Mouse (Mus musculus): Measurements from ENCODE around the gene Xntrpc.
"Not testable (repeated sequence)": the region's sequence is repeated elsewhere in the genome, so short reads cannot be mapped to it uniquely, and the experiment has no call there.

The Xntrpc gene

DNA sequence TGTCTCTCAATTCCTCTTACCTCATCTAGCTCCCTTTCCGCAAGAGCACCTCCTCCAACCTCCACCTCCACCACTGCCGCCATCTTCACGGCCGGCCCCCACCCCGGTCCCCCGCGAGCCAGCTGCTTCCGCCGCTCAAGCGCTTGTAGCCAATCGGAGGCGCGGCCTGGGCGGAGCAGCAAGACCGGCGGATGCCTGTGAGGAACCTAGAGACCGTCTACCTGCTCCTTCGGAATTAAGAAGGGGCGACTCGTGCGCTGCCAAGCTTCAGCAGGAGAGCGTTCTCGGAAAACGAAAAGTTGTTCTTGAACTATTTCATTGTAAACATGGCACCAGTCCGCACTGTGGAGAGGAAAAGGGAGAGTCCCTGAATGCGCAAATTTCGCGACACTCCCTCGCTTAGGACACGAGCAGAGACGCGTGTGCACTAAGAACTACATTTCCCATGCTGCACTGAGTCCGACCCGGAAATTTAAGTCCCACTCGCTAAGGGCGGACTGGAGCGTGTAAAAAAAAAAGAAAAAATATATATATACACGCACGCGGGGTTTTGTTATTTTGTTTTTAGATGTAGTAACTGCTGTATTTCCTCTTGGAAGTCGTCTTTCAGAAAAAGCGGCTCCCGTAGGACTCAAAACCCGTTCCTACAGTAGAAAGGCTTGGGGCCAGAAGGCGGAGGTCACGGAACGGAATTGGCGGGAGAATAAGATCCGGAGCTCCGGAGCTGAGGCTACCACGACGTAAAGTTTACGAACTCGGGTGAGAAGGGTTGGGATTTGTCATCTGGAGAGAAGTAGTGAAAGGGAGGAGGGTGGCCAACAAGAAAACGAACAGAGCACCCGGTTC is at the start of gene Xntrpc, which contains the start of the genes Rnf121 and Xndc1:
Gene Xntrpc, plus strand, starts transcription at position 668 of the 846 bp plus-strand sequence.
Gene Rnf121, minus strand, starts transcription at position 424 of the 846 bp plus-strand sequence.
Gene Xndc1, plus strand, starts transcription at position 466 of the 846 bp plus-strand sequence.
- DNase-seq (ENCODE audit: low read depth, low spot score), result peak; percentile 97

DNA sequence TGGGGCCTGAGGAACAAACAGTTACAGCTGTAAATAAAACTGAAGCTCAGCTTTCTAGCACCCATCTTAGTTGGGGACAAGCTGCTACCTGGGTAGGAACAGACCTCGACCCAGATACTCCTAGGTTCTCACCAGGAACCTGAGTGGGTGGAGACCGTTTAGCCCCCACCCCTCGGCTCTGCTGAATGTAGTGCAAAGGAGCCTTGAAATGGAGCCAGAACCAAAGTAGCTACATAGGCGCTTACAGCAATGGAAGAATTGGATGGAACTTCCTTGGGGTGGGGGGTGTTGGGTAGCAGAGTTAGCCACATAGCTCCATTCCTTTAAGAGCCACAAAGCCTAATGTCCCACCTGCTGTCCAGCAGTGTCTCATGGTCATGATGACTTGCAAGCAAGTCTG is 48.6 kb upstream of the Xntrpc start:
- DNase-seq (ENCODE audit: low read depth, low spot score), result no peak

DNA sequence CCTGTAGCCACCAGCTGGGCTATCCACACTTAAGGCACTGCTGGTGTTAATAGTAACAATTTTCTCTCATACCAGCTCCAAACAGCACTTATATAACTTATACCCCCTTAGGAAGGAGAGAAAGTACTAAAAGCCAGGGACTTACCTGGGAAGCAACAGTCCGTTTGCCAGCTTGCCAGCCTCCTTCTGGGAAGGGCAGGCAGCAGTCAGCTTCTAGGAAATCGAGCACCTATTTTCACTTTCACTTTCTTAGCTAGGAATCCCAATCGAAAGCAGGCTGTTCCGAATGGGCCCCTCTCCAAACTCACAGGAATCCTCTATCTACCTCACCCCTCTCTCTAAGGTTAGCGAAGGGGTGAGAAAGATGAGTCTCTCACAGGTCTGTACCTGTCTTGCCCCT is 48.1 kb upstream of the Xntrpc start:
- DNase-seq (ENCODE audit: low read depth, low spot score), result no peak

DNA sequence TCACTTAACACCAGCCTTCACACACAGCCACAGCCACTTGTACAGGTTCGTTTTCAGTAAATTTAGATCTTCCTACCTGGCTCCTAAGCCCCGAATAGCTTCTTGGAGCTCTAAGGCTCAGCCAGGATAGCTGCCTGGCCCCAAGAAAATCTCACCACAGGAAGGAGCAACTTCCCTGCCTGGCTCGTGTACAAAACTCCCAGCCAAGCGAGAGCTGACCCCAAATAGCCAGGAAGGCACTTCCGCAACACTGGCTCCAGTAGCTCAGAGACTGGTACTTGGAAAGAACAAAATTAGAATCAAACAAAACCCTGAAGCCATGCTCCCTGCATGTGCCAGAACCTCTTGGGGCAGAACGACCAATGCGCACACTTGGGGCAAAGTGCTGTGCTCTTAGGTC is 47.5 kb upstream of the Xntrpc start:
- DNase-seq (ENCODE audit: low read depth, low spot score), result no peak

DNA sequence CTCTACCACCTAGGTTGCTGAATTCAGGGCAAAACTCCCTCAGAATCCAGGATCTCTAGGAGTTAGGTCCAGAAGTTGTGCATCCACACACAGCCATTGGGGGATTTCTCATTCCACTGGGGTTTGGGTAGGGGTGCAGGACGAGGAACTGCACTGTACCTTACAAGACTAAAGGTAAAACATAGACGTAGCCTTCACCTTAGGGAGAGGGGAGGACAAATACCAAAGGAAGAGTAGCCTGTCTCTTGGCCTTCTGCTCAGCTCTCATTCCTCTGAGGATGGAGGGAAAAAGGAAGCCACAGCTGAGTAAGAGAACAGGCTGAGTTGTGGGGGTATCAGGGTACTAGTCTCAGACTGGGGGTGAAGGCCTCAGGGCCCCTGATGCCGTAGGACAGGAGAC is 46.9 kb upstream of the Xntrpc start, which contains the start of gene Il18bp:
Gene Il18bp, minus strand, starts transcription at position 101 of the 400 bp plus-strand sequence.
- no peak for DNase-seq (ENCODE audit: low read depth, low spot score)

DNA sequence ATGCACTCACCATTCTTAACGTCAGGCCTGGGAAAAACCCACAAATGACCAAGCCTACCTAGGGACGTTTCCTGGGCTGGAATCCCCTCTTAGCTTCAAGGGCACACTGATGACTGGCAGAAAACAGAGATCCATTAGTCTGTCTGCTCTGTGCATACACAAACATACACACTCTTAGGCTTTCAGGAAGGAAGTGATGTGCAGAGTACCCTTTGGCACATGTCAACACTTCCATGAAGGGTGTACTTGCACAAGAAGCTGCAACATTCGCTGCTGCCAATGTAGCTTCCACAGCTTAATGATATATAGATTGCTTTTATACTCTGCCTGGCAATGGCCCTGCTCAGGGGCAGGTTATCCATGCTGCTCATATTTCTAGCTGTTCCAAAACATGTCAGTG is 46.2 kb upstream of the Xntrpc start:
- DNase-seq (ENCODE audit: low read depth, low spot score), result no peak

DNA sequence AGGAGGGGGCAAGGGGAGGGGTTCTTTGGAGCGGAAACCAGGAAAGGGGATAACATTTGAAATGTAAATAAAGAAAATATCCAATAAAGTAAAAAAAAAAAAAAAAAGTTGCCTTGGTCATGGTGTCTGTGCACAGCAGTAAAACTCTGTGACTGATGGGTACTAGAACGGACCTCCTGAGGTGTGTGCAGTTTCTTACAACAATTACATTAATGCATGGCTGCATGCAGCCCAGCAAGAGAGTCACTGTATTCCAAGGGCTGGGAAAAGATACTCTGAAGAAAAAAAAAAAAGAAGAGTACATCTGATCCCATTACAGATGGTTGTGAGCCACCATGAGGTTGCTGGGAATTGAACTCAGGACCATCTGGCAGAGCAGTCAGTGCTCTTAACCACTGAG is 44.6 kb upstream of the Xntrpc start:
- DNase-seq (ENCODE audit: low read depth, low spot score), result not testable (repeated sequence)

DNA sequence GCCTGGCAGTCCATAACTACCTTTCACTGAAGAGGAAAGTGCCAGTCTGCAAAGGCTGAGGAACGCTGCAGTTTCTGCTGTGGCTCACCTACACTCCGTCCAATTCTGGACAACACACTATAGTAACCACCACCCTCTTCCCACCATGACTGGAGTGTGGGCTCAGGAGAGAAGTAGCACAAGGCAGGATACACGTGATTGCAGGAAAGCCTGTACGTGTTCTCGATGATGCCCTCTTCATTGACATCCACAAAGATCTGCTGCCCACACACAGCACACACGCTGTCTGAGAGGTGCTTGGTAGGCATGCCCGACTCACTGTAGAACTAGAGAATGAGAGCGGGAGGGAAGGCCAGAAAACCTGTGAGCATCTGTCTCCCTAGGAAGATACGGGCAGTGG is 41.7 kb upstream of the Xntrpc start:
- no peak for DNase-seq (ENCODE audit: low read depth, low spot score)

DNA sequence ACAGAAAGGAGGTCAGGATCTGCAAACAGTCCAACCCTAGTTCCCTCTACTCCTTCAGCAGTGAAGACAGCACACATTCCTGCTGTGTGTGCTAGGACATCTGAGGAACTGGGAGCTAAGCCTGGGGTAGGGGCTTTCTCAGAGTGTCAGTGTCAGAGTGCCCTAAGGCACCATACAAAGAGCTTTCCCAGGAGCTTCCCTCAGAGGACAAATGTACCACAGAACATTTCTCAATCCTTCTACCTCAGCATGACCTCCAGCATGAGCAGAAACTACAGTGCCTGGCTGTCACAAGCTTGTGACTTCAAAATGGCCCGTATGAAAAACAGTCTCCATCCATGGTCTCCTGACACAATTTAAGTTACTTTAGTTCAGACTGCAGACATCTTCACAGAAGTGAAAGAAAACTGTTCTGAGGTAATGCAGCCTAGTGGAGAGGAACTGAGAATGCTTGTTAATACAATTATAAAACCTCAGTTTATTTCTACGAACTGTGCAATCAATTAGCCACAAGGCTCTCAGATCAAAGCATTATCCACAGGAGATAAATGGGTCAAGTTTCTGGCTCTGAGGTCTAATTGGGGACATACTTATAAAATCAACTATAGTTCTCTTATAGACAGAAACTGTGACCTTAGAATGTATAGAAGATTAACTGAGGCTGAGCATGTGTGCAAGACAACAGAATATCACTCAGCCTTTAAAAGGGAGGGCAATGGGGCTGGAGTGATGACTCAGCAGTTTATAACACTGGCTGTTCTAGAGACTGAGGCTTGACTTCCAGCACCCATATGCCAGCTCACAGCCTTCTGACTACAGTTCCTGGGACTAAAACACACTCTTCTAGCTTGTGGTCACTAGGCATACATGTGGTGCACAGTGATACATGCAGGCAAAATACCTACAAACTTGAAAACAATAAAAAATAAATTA is 40.1 kb upstream of the Xntrpc start:
- no peak for DNase-seq (ENCODE audit: low read depth, low spot score)

DNA sequence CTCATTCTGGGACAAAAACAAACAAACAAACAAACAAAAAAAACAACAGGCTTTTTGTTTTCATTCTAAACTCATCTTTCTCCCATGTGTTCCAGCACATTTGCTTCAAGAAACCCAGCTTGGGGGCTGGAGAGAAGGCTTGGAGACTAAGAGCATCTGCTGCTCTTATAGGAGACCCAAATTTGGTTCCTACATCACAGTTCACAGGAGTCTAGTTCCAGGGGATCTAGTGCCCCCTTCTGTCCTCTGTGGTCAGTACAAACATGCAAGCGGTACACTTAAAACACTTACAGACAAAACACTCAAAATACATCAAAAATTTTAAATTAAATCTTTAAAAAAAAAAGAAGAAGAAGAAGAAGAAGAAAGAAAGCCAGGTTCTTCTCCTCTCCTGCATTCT is 30.6 kb upstream of the Xntrpc start:
- DNase-seq (ENCODE audit: low read depth, low spot score), result peak; percentile 25

DNA sequence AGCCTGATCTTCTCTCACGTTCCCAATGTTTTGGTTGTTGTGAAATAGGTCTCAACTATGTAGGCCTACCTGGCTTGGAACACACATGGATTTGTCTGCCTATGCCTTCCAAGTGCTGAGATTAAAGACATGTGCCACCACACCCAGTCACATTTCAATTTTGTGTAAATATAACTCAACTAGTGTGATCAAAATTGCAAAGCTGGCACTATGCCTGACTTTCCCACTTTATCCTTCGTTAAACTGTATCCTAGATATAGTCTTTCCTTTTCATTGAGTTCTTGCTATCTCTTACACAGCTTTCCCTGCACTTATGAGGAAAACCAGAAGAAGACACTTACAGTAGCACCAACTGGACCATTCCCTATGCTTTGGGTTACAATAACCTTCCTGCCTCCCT is 30.0 kb upstream of the Xntrpc start:
- DNase-seq (ENCODE audit: low read depth, low spot score), result no peak

DNA sequence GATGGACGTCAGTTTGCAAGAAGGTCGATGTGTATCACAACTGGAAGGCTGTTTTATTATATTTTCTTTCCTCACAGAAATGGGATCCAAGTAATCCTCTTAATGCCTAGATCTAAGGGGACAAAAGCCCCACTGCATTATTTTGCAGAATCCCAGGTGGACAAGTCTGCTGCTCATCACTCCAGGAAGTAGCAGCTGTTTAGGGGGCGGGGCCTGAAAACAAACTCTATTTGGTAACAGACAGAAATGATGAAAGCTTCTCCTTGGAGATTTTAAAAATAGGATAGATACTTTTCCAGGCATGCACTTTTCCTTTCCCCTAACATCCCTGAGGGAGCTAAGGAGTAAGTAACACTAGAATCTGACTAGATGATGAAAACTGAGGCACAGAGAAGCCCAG is 28.2 kb upstream of the Xntrpc start:
- DNase-seq (ENCODE audit: low read depth, low spot score), result no peak

DNA sequence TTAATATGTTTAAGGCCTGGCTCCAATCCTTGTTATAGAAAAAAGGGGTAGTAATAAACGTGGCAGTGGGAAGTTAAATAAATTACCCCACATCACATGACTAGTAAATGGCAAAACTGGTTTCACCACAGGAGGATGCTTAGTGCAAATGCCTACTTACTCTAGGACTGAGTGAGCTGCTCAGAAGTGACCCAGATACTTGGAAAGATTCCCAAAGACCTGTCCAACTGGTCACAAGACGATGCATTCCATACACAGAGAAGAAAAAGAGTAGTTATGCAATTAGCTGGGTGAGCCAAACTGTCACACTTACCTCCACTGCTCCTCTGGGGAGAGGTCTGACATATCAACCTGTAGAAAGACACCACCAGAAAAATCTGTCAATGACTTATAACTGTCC is 23.2 kb upstream of the Xntrpc start:
- no peak for DNase-seq (ENCODE audit: low read depth, low spot score)

DNA sequence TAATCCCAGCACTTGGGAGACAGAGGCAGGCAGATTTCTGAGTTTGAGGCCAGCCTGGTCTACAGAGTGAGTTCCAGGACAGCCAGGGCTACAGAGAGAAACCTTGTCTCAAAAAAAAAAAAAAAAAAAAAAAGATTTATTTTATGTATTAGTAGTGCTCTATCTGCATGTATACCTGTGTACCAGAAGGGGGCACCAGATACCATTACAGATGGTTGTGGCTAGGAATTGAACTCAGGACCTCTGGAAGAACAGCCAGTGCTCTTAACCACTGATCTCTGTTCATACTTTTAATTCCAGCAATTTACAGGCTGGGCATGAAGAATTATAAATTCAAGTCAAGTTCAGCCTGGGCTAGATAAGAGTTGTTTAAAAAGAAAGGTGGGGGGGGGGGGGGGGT is 17.0 kb upstream of the Xntrpc start:
- peak; percentile 55 for DNase-seq (ENCODE audit: low read depth, low spot score)

DNA sequence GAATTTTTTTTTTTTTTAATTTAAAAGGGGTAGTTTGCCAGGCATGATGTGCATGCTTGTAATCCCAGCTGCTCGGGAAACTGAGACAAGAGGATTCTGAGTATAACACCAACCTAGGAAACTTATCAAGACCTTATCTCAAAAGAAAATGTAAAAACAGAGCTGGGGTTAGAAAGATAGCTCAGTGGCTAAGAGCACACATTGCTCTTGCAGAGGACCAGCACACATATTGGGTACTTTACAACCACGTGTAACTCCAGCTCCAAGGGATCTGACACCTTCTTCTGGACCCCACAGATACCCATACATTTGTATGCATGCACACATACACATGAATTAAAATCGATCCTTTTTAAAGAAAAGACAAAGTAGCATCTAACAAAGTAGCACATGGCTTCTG is 4.2 kb upstream of the Xntrpc start:
- DNase-seq (ENCODE audit: low read depth, low spot score), result no peak

DNA sequence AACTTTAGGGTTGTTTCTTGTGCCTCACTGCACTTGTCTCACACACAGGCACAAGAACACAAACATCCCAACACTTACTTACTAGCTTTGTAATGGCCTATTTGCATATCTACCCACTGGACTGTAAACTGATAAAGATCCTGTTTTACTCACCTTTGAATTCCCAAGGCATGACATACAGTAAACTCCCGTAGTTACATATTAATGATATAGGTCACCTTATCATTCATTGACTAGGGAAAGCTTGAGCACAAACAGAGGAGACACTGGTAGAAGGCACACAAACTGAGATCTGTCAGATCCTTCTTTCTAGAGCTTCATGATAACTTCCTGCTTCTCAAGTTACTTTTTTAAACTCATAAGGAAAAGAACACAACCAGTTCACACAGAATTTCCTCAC is 3.3 kb upstream of the Xntrpc start:
- DNase-seq (ENCODE audit: low read depth, low spot score), result no peak

DNA sequence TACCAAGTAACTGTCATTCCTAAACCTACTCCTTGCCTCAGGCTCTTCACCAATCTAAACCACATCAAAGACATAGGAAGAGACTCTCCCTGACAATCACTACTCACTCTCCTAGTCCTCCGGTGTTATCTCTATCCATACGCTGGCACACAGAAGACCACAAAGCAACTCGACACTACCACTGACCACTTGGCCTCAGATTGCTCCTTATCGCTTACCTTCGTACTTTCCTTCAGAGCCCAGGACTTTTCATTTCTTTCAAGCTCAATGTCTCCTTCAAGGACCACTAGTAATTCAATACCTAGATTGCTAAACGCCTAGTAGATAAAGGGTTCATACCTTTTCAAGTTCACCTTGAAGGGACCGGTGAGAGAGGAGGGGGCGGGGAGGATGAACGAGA is 1.6 kb upstream of the Xntrpc start:
- DNase-seq (ENCODE audit: low read depth, low spot score), result no peak

DNA sequence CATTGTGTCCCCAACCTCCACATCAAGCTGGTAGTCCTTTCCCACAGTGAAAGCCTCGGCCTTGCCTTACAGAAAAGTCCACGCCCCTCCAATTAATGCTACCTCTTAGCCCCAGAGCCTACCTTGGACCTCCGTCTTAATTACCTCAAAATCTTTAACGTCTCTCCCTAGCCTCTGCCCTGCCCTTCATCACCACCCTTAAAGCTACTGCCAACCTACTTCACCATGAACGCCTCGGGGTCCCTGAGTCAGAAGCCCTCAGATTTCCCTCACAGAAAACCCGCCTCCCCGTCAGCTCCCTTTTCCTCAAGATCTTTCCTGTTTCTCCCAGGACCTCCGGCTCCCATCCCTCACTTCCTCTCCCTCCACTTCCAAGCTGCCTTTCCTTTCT is 863 bp upstream of the Xntrpc start:
- no peak for DNase-seq (ENCODE audit: low read depth, low spot score)

DNA sequence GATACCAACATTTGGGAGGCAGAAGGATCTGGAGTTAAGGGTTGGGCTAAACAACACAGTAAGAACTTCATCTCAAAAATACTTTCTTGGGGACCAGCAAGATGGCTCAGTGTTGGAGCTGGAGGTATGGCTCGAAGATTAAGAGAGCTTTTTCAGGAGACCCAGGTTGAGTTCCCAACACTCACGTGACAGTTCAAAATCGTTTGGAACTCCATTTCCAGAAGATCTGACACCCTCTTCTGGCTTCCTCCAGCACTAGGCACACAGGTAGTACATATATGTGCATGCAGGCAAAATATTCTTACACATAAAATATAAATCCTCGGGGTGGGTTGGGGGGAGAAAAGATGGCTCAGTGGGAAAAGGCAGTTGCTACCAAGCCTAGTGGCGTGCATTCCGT is 850 bp downstream of the Xntrpc start:
- peak; percentile 30 for DNase-seq (ENCODE audit: low read depth, low spot score)

DNA sequence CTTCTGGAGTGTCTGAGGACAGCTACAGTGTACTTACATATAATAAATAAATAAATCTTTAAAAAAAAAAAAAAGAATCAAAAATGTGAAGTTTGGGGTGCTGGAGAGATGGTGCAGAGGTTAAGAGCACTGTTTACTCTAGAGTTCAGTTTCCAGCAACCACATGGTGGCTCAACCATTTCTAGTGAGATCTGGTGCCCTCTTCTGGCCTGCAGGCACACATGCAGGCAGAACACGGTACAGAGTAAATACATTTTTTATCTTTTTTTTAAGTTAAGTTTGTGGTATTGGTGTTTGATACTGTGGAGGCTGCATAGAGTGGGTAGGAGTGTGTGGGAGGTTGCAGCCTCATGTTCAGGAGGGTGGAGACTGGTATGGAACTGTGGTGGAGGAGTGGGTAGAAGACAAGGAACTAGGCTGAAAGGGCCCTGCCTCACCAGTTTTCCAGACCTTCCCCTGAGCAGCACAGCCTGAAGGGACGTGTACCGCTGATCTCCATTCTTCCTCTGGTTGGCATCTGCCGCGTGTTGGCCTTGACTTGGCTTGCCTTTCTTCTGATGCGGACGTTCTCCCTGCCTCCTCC is 11.3 kb downstream of the Xntrpc start:
- DNase-seq (ENCODE audit: low read depth, low spot score), result peak; percentile 77

DNA sequence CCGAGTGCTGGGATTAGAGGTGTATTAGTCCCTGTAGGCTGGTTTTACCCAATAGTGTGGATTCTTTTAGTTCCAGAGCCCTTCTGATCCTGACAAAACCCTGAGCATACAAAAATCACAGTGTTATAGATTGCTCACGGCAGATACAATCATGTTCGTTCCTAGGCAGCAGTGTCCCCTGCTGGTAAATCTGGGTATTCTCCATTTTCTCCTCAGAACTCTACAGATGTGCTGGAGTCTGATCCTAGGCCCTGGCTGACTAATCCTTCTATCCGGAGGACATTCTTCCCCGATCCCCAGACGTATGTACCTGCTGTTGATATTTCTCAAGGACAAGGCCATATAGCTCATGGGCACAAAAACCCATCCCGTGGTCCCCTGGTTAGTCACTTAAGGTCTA is 13.0 kb downstream of the Xntrpc start:
- DNase-seq (ENCODE audit: low read depth, low spot score), result peak; percentile 73

DNA sequence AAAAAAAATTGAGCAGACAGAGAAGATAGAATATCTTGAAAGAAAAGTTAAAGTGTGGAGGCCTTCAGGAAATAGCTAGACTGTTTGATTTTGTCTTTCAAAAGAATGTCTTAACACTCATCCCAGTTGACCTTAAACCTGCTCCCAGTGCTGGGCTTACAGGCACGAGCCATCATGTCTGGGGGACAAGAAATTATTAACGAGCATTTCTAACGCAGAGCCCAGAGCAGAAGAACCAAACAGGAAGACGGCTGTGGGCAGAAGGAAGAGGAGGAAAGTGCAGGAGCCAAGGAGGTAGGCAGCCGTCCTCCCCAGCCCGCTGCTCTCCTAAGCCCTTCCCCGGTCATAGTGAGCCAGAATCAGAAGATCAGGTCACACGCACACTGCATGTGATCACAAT is 14.8 kb downstream of the Xntrpc start:
- no peak for DNase-seq (ENCODE audit: low read depth, low spot score)
